Mouse (Mus musculus) heart, embryonic 10.5 days (tissue): ENCODE data around the gene Ptp4a2. TPM values are rescaled to one million over a fixed set of nuclear protein-coding genes. Genes with fewer than 3 reads are reported as not detected.

Experiments
- DNase-seq: peaks from one replicate; pipeline ENCODE4 v3.0.0-alpha.2; 2017; ENCODE audit warnings: low spot score
- H3K27ac ChIP-seq: fragments of 300-500 bp; sonication (generic); 2 replicates; pipeline ENCODE4 v1.5.1; 2016; ENCODE audit warnings: mild to moderate bottlenecking
- H3K27me3 ChIP-seq: fragments of 300-500 bp; sonication (generic); 2 replicates; pipeline ENCODE4 v1.6.1; 2016; ENCODE audit warnings: mild to moderate bottlenecking; ENCODE audit not compliant: poor library complexity, insufficient read depth, severe bottlenecking
- H3K36me3 ChIP-seq: fragments of 300-500 bp; sonication (generic); 2 replicates; pipeline ENCODE4 v1.6.1; 2016; ENCODE audit warnings: mild to moderate bottlenecking, moderate library complexity
- H3K4me1 ChIP-seq: fragments of 300-500 bp; sonication (generic); 2 replicates; pipeline ENCODE4 v1.6.1; 2016; ENCODE audit warnings: mild to moderate bottlenecking
- H3K4me3 ChIP-seq: fragments of 300-500 bp; sonication (generic); 2 replicates; pipeline ENCODE4 v1.5.1; 2016; ENCODE audit warnings: mild to moderate bottlenecking, moderate library complexity
- H3K9me3 ChIP-seq: fragments of 300-500 bp; sonication (generic); 2 replicates; pipeline ENCODE4 v1.6.1; 2016; ENCODE audit warnings: mild to moderate bottlenecking, moderate library complexity
- WGBS: fragments of 180-500 bp; shearing (Covaris S2); methylation state at CpG from one replicate; pipeline ENCODE4 v1.1.7; 2016; 5-methylcytosine and 5-hydroxymethylcytosine counted together
- polyA plus RNA-seq: library from polyadenylated mRNA; unstranded; fragments of >200 nt; fragmentation: Nextera tagmentation; extraction: Ambion mirVana; gene quantifications from 2 replicates; pipeline ENCODE4 v1.2.1, GENCODE M21; 2016

Gene Ptp4a2
- polyA plus RNA-seq, 1 experiment from 2014 or later, result 351 TPM

DNA sequence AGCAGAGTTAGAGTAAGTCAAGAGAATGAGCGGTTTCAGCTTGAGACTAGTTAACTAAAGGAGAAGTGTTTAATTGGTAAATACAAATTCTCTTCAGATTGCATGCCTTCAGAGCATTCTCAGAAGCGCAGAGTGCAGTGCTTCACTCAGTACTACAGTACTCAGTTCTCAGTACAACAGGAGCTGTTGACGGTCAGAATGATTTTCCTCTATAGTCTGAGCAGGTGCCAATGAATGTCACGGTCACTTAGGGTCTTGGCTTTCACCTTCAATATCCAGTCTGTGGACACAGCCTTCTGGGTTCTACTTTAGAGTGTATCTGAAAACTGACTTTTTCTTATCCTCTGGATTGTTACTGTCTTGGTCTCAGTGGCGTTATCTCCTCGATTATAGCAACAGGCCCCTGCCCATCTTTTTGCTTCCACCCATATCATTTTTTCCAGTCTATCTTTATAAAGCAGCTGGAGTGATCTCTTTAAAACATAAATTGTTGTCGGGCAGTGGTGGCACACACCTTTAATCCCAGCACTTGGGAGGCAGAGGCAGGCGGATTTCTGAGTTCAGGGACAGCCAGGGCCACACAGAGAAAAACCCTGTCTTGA is 19.4 kb downstream of the Ptp4a2 start:
- Histone ChIP-seq H3K27me3 (no peaks in the 10 kb centered on the region), H3K4me1 (peaks cover 45% of the 10 kb centered on the region), H3K4me3 (no peak overlapping the region), H3K36me3 (no peaks in the 10 kb centered on the region), H3K27ac (no peak overlapping the region), H3K9me3 (no peaks in the 10 kb centered on the region)
- DNase-seq, result no peak
- WGBS, result 83% methylated on average over 8 of the region's 8 CpGs

- Histone ChIP-seq H3K27ac (no peak overlapping the region), H3K4me3 (no peak overlapping the region), H3K4me1 (peaks cover 21% of the 10 kb centered on the region; the same call in 1 of the 2 replicates), H3K36me3 (peaks cover 6% of the 10 kb centered on the region; the same call in 1 of the 2 replicates), H3K9me3 (no peaks in the 10 kb centered on the region), H3K27me3 (no peaks in the 10 kb centered on the region)
- no peak for DNase-seq
- 54% methylated on average over 6 of the region's 6 CpGs for WGBS
Measured at GRCm38 (mm10) chr4:129834581-129834980, 23.6 kb downstream of the Ptp4a2 start.

GRCm38 (mm10) chr4:129835296-129835695 is 24.3 kb downstream of the Ptp4a2 start:
- 90% methylated on average over 7 of the region's 7 CpGs for WGBS
- H3K36me3 ChIP-seq, result peaks cover 13% of the 10 kb centered on the region
- no peaks in the 10 kb centered on the region for H3K9me3 ChIP-seq
- no peak for DNase-seq
- no peak overlapping the region for H3K27ac ChIP-seq
- peaks cover 14% of the 10 kb centered on the region; the same call in 1 of the 2 replicates for H3K4me1 ChIP-seq
- no peaks in the 10 kb centered on the region for H3K27me3 ChIP-seq
- H3K4me3 ChIP-seq, result no peak overlapping the region

GRCm38 (mm10) chr4:129839866-129840555 is 29.0 kb downstream of the Ptp4a2 start:
- no peak for DNase-seq
- Histone ChIP-seq H3K4me3 (no peak overlapping the region), H3K27ac (no peak overlapping the region), H3K36me3 (peaks cover 57% of the 10 kb centered on the region), H3K9me3 (no peaks in the 10 kb centered on the region), H3K4me1 (0 out of 2 replicates have a peak, but pooled peaks cover 4% of the 10 kb centered on the region), H3K27me3 (no peaks in the 10 kb centered on the region)
- WGBS, result 90% methylated on average over 7 of the region's 7 CpGs

GRCm38 (mm10) chr4:129846823-129847222 is 35.8 kb downstream of the Ptp4a2 start:
- WGBS, result 88% methylated on average over 9 of the region's 9 CpGs
- no peak overlapping the region for H3K4me3 ChIP-seq

DNA sequence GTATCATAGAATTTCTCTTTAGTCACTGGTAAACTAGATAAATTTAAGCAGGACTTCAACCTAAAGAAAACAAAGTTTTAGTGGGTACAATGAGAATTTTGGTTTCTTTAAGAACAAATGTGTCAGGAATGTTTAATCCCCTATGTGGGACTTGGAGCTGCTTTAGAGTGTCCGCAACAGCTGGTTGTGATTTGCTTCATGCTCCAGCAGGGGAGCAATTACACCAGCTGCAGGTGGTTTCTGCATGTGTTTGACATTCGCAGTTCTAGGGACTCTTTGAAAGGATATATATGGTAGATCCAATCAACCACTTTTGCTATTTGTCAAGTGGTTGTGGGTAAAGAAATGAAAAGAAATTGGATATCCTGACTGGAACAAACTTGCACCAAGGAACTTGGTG is 39.5 kb downstream of the Ptp4a2 start:
- Histone ChIP-seq H3K36me3 (peaks cover 63% of the 10 kb centered on the region), H3K9me3 (no peaks in the 10 kb centered on the region), H3K27me3 (no peaks in the 10 kb centered on the region), H3K4me3 (no peak overlapping the region), H3K27ac (no peak overlapping the region), H3K4me1 (peaks cover 15% of the 10 kb centered on the region)
- WGBS, result 81% methylated on average over 2 of the region's 2 CpGs
- no peak for DNase-seq

More at GRCm38 (mm10) chr4:129846823-129847222, 35.8 kb downstream of the Ptp4a2 start:
- Histone ChIP-seq H3K36me3 (peaks cover 93% of the 10 kb centered on the region), H3K4me1 (no peaks in the 10 kb centered on the region), H3K27ac (no peak overlapping the region), H3K9me3 (no peaks in the 10 kb centered on the region), H3K27me3 (no peaks in the 10 kb centered on the region)
- DNase-seq, result no peak

DNA sequence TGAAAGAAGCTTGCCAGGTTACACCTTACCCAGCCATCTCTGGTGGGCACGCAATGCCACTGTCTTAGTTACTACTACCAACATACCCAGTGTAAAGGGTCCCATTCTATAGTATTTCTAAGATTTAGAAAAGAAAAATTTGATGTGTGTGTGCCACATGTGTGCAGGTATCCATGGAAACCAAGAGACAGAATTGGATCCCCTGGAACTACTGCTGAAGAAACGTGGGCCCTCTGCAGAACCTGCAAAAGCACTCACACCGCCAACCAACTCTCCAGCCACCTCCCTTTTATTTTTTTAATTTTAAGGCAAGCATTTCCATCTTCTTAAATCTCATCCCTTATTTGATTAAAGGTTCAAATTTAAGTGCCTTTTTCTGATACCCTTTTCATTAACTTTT is 40.8 kb downstream of the Ptp4a2 start:
- Histone ChIP-seq H3K27me3 (no peaks in the 10 kb centered on the region), H3K4me1 (peaks cover 20% of the 10 kb centered on the region), H3K27ac (no peak overlapping the region), H3K9me3 (no peaks in the 10 kb centered on the region), H3K4me3 (no peak overlapping the region), H3K36me3 (peaks cover 49% of the 10 kb centered on the region)
- WGBS, result 87% methylated on average over 3 of the region's 3 CpGs
- no peak for DNase-seq

GRCm38 (mm10) chr4:129853053-129853452 is 42.0 kb downstream of the Ptp4a2 start:
- no peak overlapping the region for H3K27ac ChIP-seq
- no peak overlapping the region for H3K4me3 ChIP-seq
- no peak for DNase-seq
- H3K27me3 ChIP-seq, result no peaks in the 10 kb centered on the region
- peaks cover 38% of the 10 kb centered on the region for H3K36me3 ChIP-seq
- 80% methylated on average over 2 of the region's 2 CpGs for WGBS
- H3K9me3 ChIP-seq, result no peaks in the 10 kb centered on the region
- peaks cover 20% of the 10 kb centered on the region for H3K4me1 ChIP-seq

DNA sequence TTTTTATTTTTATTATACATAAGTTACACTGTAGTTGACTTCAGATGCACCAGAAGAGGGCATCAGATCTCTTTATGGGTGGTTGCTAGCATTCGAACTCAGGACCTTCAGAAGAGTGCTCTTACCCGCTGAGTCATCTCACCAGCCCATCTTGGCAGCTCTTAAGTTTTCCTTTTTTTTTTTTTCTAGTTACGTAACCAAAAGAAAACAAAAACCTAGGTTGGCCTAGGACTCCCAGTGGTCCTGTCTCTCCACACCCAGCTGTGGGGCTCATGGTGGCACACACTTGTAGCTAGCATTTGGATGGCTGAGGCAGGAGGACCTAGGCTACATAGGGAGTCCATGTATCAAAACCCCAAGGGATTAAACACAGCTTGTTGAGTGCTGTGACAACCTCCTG is 43.0 kb downstream of the Ptp4a2 start:
- Histone ChIP-seq H3K27me3 (no peaks in the 10 kb centered on the region), H3K9me3 (no peaks in the 10 kb centered on the region), H3K4me1 (peaks cover 20% of the 10 kb centered on the region), H3K4me3 (no peak overlapping the region), H3K27ac (peak overlapping the region; percentile 65; the same call in 1 of the 2 replicates), H3K36me3 (peaks cover 29% of the 10 kb centered on the region)
- 88% methylated on average over 3 of the region's 3 CpGs for WGBS
- no peak for DNase-seq

GRCm38 (mm10) chr4:129854615-129855014 is 43.6 kb downstream of the Ptp4a2 start:
- no peaks in the 10 kb centered on the region for H3K9me3 ChIP-seq
- H3K36me3 ChIP-seq, result peaks cover 24% of the 10 kb centered on the region
- no peak overlapping the region for H3K4me3 ChIP-seq
- peaks cover 20% of the 10 kb centered on the region for H3K4me1 ChIP-seq
- no peak for DNase-seq
- no peaks in the 10 kb centered on the region for H3K27me3 ChIP-seq
- 66% methylated on average over 3 of the region's 3 CpGs for WGBS
- H3K27ac ChIP-seq, result peak overlapping the region; percentile 65; the same call in 1 of the 2 replicates

DNA sequence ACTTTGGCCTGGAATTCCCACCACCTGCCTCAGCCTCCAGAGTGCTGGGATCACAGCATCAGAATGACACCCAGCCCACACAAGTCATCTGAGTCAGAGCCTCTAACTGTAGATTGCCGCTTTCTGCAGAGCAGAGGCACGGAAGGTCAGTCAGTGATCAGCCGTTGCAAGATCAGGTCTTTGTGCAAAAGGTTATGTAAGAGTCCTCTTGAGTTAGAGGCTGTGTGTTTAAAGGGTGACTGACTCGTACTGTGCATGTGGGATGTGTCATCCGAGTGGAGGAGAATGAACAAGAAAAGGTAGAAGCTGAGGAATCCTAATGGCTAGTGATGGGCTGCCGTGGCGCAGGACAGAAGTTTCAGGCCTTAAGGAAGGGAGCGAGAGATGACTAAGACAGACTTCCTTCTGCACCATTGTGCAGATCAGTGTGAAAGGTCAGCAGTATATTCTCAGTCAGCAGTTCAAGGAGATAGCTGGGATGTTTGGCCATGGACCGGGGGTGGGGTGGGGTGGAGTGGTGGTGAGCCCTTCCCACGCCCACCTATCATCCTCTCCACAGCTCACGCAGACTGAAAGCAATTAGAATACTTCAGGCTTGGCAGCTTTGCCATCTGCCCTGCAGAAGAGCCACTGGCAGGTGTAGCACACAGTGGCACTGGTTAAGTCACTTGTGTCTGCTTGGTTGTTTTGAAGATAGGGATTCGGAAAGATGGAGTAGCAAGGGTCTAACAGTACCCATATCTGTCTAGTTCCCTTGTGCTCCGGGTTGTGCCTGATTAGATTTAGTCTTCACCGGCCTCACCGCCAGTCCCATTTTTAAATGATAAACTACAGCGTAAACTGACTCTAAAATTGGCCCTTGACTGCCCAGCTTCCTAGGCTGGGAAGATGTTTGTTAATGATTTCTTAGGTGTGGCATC is 44.3 kb downstream of the Ptp4a2 start:
- peaks cover 17% of the 10 kb centered on the region for H3K36me3 ChIP-seq
- DNase-seq, result no peak
- H3K27me3 ChIP-seq, result no peaks in the 10 kb centered on the region
- WGBS, result 53% methylated on average over 16 of the region's 16 CpGs
- peaks cover 20% of the 10 kb centered on the region for H3K4me1 ChIP-seq
- H3K9me3 ChIP-seq, result no peaks in the 10 kb centered on the region
- H3K4me3 ChIP-seq, result no peak overlapping the region
- peak overlapping the region; percentile 65 for H3K27ac ChIP-seq

GRCm38 (mm10) chr4:129860456-129860855 is 49.4 kb downstream of the Ptp4a2 start:
- Histone ChIP-seq H3K27me3 (no peaks in the 10 kb centered on the region), H3K36me3 (no peaks in the 10 kb centered on the region), H3K4me1 (peaks cover 6% of the 10 kb centered on the region), H3K9me3 (no peaks in the 10 kb centered on the region), H3K4me3 (no peak overlapping the region), H3K27ac (no peak overlapping the region)
- 90% methylated on average over 9 of the region's 9 CpGs for WGBS
- no peak for DNase-seq

DNA sequence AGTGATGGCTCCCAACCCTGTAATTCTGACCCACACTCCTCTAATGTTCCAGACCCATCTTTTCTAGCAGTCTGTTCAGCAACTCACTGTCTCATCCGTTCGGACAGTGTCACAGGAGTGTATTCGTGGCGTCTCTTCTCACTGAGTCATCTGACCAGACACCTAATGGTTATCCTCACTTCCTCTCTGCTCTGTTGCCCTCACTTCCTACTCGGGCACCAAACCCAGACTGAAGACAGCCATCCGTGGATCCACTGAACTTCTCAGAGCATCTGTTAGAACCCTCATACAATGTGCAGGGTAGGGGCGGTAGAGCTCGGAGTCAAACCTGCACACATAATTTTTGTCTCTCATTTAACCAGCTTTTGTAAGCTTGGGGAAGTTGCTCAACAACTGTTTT is 50.4 kb downstream of the Ptp4a2 start:
- Histone ChIP-seq H3K9me3 (no peaks in the 10 kb centered on the region), H3K27ac (no peak overlapping the region), H3K27me3 (no peaks in the 10 kb centered on the region), H3K4me3 (no peak overlapping the region), H3K36me3 (no peaks in the 10 kb centered on the region), H3K4me1 (no peaks in the 10 kb centered on the region)
- WGBS, result 79% methylated on average over 8 of the region's 8 CpGs
- no peak for DNase-seq
